Mouse (Mus musculus): ENCODE data around the gene Mpst. TPM values are rescaled to one million over a fixed set of nuclear protein-coding genes. Genes with fewer than 3 reads are reported as not detected.

Mpst gene
- polyA plus RNA-seq, 1 experiment from 2014 or later, result 3.2 TPM

DNA sequence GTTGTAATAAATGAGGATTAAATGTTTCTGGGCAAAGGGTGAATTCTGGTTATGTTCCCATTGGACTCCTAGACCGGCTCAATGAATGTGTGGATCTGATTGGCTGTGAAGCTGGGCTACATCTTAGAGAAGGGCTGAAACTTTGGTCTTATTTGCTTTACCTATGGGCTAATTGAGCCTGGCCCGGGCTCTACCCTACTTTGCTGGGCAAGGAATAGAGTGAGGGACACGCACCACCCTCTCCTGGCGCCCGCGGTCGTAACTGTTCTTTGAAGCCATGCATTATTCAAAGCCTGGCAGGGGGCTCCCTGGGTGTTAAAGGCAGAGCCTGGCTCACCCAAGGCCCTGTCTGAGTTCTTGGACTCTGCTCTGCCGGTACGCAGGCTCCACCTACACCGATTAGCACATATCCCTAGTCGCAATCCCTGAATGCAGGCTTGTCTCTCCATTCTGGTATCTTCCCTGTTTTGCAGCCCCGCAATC is 3.4 kb downstream of the Mpst start:
- WGBS, result 21% methylated on average over 12 of the region's 12 CpGs
- ATAC-seq, result peak; percentile 50
- Histone ChIP-seq H3K9me3 (ENCODE audit: control insufficient read depth) (no peaks in the 10 kb centered on the region), H3K27me3 (replicated peaks; ENCODE audit: control insufficient read depth, insufficient read depth, low read length) (peaks cover 12% of the 10 kb centered on the region), H3K27ac (ENCODE audit: low read depth, low read length) (no peak overlapping the region), H3K4me2 (replicated peaks; ENCODE audit: low read depth) (peak overlapping the region; percentile 45), H3K4me1 (replicated peaks; ENCODE audit: control insufficient read depth, insufficient read depth, low read length) (peaks cover 4% of the 10 kb centered on the region; the same call in 1 of the 2 replicates), H3K36me3 (ENCODE audit: control insufficient read depth, insufficient read depth) (peaks cover 5% of the 10 kb centered on the region; the same call in 1 of the 2 replicates), H3K9ac (ENCODE audit: low read depth, low read length) (no peak overlapping the region), H3K4me3 (ENCODE audit: low read depth, low read length) (no peak overlapping the region)
- no peak for TF ChIP-seq CTCF (IDR thresholded peaks at IDR 0.05; ENCODE audit: low read depth)

DNA sequence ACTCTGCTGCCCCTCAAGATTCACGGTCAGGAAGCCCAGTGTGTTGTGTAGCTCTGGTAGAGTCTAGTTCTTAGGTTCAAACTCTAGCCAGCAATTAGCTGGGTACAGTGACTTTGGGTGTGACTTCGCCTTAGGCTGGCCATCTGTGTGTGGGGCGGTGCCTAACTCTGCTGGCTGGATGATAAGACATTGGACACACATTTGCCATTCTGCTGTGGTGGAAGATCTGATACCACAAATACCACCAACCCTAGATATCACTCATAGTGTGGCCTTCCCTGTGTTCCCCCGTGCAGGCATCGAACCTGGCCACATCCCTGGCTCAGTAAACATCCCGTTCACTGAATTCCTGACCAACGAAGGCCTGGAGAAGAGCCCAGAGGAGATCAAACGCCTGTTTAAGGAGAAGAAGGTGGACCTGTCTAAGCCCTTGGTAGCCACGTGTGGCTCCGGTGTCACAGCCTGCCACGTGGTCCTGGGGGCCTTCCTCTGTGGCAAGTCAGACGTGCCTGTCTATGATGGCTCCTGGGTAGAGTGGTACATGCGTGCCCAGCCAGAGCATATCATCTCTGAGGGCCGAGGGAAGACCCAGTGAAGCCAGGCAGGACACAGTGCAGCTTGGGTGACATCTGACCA is 7.0 kb downstream of the Mpst start:
- H3K27me3 ChIP-seq (replicated peaks; ENCODE audit: control insufficient read depth, insufficient read depth, low read length), result peaks cover 19% of the 10 kb centered on the region
- no peak for TF ChIP-seq CTCF (IDR thresholded peaks at IDR 0.05; ENCODE audit: low read depth)
- no peak overlapping the region for H3K4me3 ChIP-seq (ENCODE audit: low read depth, low read length)
- H3K4me2 ChIP-seq (replicated peaks; ENCODE audit: low read depth), result no peak overlapping the region
- H3K9ac ChIP-seq (ENCODE audit: low read depth, low read length), result no peak overlapping the region
- H3K9me3 ChIP-seq (ENCODE audit: control insufficient read depth), result no peaks in the 10 kb centered on the region
- no peak overlapping the region for H3K27ac ChIP-seq (ENCODE audit: low read depth, low read length)
- 86% methylated on average over 14 of the region's 14 CpGs for WGBS
- ATAC-seq, result no peak
- H3K4me1 ChIP-seq (replicated peaks; ENCODE audit: control insufficient read depth, insufficient read depth, low read length), result 0 out of 2 replicates have a peak, but pooled peaks cover 4% of the 10 kb centered on the region
- H3K36me3 ChIP-seq (ENCODE audit: control insufficient read depth, insufficient read depth), result peaks cover 5% of the 10 kb centered on the region; the same call in 1 of the 2 replicates

DNA sequence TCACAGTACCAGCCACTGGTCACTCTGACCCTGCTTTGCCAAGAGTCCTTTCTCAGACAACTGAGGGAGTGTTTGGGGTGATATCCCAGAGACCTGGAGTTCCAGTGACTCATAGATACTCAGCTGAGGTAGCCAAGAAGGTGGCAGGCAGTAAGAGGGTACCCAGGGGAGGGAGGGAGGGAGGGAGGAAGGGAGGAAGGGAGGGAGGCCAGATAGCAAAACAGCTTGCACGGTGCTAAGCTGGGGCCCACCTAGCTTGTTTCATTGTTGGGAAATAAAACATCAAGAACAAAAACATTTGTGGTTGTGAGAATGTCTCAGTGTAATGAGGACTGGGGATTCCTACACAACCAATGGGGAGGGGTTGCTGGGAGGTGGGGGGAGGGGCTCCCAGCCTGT is 7.5 kb downstream of the Mpst start:
- Histone ChIP-seq H3K27me3 (replicated peaks; ENCODE audit: control insufficient read depth, insufficient read depth, low read length) (peaks cover 24% of the 10 kb centered on the region), H3K9me3 (ENCODE audit: control insufficient read depth) (no peaks in the 10 kb centered on the region), H3K36me3 (ENCODE audit: control insufficient read depth, insufficient read depth) (peaks cover 5% of the 10 kb centered on the region; the same call in 1 of the 2 replicates), H3K27ac (ENCODE audit: low read depth, low read length) (no peak overlapping the region), H3K4me3 (ENCODE audit: low read depth, low read length) (no peak overlapping the region), H3K4me1 (replicated peaks; ENCODE audit: control insufficient read depth, insufficient read depth, low read length) (0 out of 2 replicates have a peak, but pooled peaks cover 4% of the 10 kb centered on the region), H3K4me2 (replicated peaks; ENCODE audit: low read depth) (no peak overlapping the region), H3K9ac (ENCODE audit: low read depth, low read length) (no peak overlapping the region)
- no peak for TF ChIP-seq CTCF (IDR thresholded peaks at IDR 0.05; ENCODE audit: low read depth)
- ATAC-seq, result no peak
- 79% methylated on average over 1 of the region's 1 CpGs for WGBS

DNA sequence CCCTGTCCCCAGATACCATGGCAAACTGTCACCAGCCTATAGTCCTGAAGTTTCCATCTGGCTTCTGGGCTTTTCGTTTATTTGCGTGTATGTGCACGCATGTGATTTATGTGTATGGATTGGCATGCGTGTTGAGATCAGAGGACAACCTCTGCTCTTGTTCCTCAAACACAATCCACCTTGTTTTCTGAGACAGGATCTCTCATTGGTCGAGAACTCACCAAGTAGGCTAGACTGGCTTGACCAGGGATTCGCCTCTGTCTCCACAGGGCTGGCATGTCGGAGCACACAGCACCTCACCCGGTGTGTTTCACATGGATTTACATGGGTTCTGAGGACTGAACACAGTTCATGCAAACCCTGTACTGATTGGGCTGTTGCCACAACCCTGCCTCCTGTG is 7.9 kb downstream of the Mpst start:
- ATAC-seq, result no peak
- WGBS, result 95% methylated on average over 8 of the region's 8 CpGs
- Histone ChIP-seq H3K36me3 (ENCODE audit: control insufficient read depth, insufficient read depth) (peaks cover 5% of the 10 kb centered on the region; the same call in 1 of the 2 replicates), H3K27me3 (replicated peaks; ENCODE audit: control insufficient read depth, insufficient read depth, low read length) (peaks cover 28% of the 10 kb centered on the region), H3K4me2 (replicated peaks; ENCODE audit: low read depth) (no peak overlapping the region), H3K9ac (ENCODE audit: low read depth, low read length) (no peak overlapping the region), H3K4me1 (replicated peaks; ENCODE audit: control insufficient read depth, insufficient read depth, low read length) (no peaks in the 10 kb centered on the region), H3K27ac (ENCODE audit: low read depth, low read length) (no peak overlapping the region), H3K4me3 (ENCODE audit: low read depth, low read length) (no peak overlapping the region), H3K9me3 (ENCODE audit: control insufficient read depth) (no peaks in the 10 kb centered on the region)
- TF ChIP-seq CTCF (IDR thresholded peaks at IDR 0.05; ENCODE audit: low read depth), result no peak

DNA sequence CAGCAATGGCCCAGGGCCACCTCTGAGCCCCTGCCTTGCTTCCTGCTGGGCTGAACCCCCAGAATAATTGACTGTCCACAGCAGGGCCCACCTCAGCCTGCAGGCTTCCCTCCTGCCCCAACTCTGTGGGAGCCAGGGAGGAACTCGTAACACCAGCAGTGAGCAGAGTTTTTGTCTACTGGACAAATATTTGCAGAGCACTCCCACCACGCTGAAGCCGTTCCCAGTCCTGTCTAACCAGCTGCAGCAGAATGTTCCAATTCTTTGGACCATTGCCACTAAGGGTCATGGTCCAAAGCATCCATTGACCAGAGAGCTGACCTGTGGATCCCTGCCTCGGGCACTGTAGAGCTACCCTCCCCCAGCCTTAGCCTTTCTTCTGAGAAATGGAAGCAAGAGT is 10.7 kb downstream of the Mpst start:
- Histone ChIP-seq H3K36me3 (ENCODE audit: control insufficient read depth, insufficient read depth) (peaks cover 5% of the 10 kb centered on the region; the same call in 1 of the 2 replicates), H3K4me3 (ENCODE audit: low read depth, low read length) (no peak overlapping the region), H3K9me3 (ENCODE audit: control insufficient read depth) (no peaks in the 10 kb centered on the region), H3K27me3 (replicated peaks; ENCODE audit: control insufficient read depth, insufficient read depth, low read length) (peaks cover 39% of the 10 kb centered on the region), H3K4me2 (replicated peaks; ENCODE audit: low read depth) (no peak overlapping the region), H3K4me1 (replicated peaks; ENCODE audit: control insufficient read depth, insufficient read depth, low read length) (no peaks in the 10 kb centered on the region), H3K27ac (ENCODE audit: low read depth, low read length) (no peak overlapping the region), H3K9ac (ENCODE audit: low read depth, low read length) (no peak overlapping the region)
- no peak for ATAC-seq
- 10% methylated on average over 4 of the region's 4 CpGs for WGBS
- TF ChIP-seq CTCF (IDR thresholded peaks at IDR 0.05; ENCODE audit: low read depth), result no peak

DNA sequence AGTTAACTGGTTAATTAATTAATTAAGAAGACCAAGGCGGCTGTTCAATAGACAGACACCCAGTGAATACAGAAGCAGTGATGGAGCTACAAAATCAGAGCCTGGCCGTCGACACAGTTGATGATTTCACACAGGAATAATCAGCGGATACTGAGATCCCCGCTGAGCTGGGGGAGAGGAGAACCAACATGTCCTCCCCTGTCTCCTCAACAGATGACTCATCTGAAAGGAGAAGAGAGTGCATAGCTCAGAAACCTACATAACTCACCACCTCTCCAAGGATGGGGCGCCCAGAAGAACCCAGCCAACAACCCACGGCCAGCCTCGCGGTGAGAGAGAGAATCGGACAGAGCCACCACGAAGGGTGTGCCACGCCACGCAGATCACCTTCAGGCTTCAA is 14.2 kb downstream of the Mpst start:
- WGBS, result 86% methylated on average over 13 of the region's 13 CpGs
- no peaks in the 10 kb centered on the region; the same call in 1 of the 2 replicates for H3K36me3 ChIP-seq (ENCODE audit: control insufficient read depth, insufficient read depth)
- H3K27ac ChIP-seq (ENCODE audit: low read depth, low read length), result no peak overlapping the region
- H3K9me3 ChIP-seq (ENCODE audit: control insufficient read depth), result no peaks in the 10 kb centered on the region
- H3K9ac ChIP-seq (ENCODE audit: low read depth, low read length), result no peak overlapping the region
- ATAC-seq, result no peak
- H3K4me2 ChIP-seq (replicated peaks; ENCODE audit: low read depth), result no peak overlapping the region
- H3K4me3 ChIP-seq (ENCODE audit: low read depth, low read length), result no peak overlapping the region
- H3K27me3 ChIP-seq (replicated peaks; ENCODE audit: control insufficient read depth, insufficient read depth, low read length), result peaks cover 66% of the 10 kb centered on the region
- no peak for TF ChIP-seq CTCF (IDR thresholded peaks at IDR 0.05; ENCODE audit: low read depth)
- H3K4me1 ChIP-seq (replicated peaks; ENCODE audit: control insufficient read depth, insufficient read depth, low read length), result no peaks in the 10 kb centered on the region

Measured in intestine, postnatal 0 days (tissue).